Mouse (Mus musculus) lung, embryonic 14.5 days (tissue): Measurements from ENCODE around the gene Amz1. TPM values are rescaled to one million over a fixed set of nuclear protein-coding genes. Genes with fewer than 3 reads are reported as not detected.

Experiments used
- ATAC-seq: fragments of 200-750 bp; cut with Nextera tagmentation; 2 replicates; pipeline ENCODE4 v1.8.0; 2017; ENCODE audit warnings: mild to moderate bottlenecking, moderate TSS enrichment, moderate library complexity; ENCODE audit not compliant: insufficient read depth
- DNase-seq: peaks from one replicate; pipeline ENCODE4 v3.0.0-alpha.2; 2015
- H3K27ac ChIP-seq: fragments of 300-500 bp; sonication (generic); 2 replicates; pipeline ENCODE4 v1.5.1; 2014; ENCODE audit warnings: low read depth, mild to moderate bottlenecking, moderate library complexity
- H3K27me3 ChIP-seq: fragments of 300-500 bp; sonication (generic); 2 replicates; pipeline ENCODE4 v1.6.1; 2014; ENCODE audit warnings: low read length, control low read depth; ENCODE audit not compliant: insufficient read depth
- H3K36me3 ChIP-seq: fragments of 300-500 bp; sonication (generic); 2 replicates; pipeline ENCODE4 v1.6.1; 2014; ENCODE audit warnings: control low read depth; ENCODE audit not compliant: insufficient read depth
- H3K4me1 ChIP-seq: fragments of 300-500 bp; sonication (generic); 2 replicates; pipeline ENCODE4 v1.6.1; 2014; ENCODE audit warnings: antibody characterized with exemption, control low read depth; ENCODE audit not compliant: insufficient read depth
- H3K4me2 ChIP-seq: fragments of 300-500 bp; sonication (generic); 2 replicates; pipeline ENCODE4 v1.6.1; 2014; ENCODE audit warnings: mild to moderate bottlenecking
- H3K4me3 ChIP-seq: fragments of 300-500 bp; sonication (generic); 2 replicates; pipeline ENCODE4 v1.5.1; 2014; ENCODE audit warnings: low read depth, low read length
- H3K9ac ChIP-seq: fragments of 300-500 bp; sonication (generic); 2 replicates; pipeline ENCODE4 v1.6.1; 2014
- H3K9me3 ChIP-seq: fragments of 300-500 bp; sonication (generic); 2 replicates; pipeline ENCODE4 v1.6.1; 2016; ENCODE audit warnings: low read depth, low read length, control low read depth
- CTCF ChIP-seq: IDR thresholded peaks from 2 replicates; pipeline ENCODE4 v1.5.1; 2016; ENCODE audit warnings: antibody characterized with exemption, low read depth
- WGBS: fragments of 180-500 bp; shearing (Covaris S2); extraction: QIAGEN DNeasy Blood & Tissue Kit; methylation state at CpG from one replicate; pipeline ENCODE4 v1.1.7; 2014; 5-methylcytosine and 5-hydroxymethylcytosine counted together
- polyA plus RNA-seq: library from polyadenylated mRNA; unstranded; fragments of >200 nt; fragmentation: Nextera tagmentation; extraction: Ambion mirVana; gene quantifications from 2 replicates; pipeline ENCODE4 v1.2.1, GENCODE M21; 2014

Amz1 gene
- polyA plus RNA-seq, 1 experiment from 2014 or later: 0.99 TPM

DNA sequence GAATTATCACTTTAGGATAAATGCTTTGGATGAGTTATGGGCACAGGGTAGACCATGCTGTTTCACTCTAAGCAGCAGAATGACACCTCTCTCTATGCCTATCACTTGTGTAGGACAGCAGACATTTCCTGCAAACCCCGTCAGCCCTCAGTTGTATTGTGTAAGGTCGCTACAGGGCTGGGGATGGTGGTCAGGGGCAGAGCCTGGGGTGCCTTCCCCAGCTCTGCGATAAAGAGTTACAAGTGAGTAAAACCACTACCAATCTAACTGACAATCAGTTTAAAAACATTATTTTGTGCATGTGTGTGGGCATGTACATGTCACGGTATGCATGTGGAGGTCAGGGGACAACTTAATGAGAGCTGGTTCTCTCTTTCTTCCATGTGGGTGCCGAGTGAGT is 57.2 kb downstream of the Amz1 start:
- no peaks in the 10 kb centered on the region for H3K27me3 ChIP-seq
- no peak overlapping the region for H3K27ac ChIP-seq
- no peak overlapping the region for H3K4me2 ChIP-seq
- H3K4me1 ChIP-seq: no peaks in the 10 kb centered on the region
- WGBS: 84% methylated on average over 5 of the region's 5 CpGs
- no peaks in the 10 kb centered on the region for H3K9me3 ChIP-seq
- no peak overlapping the region for H3K4me3 ChIP-seq
- no peak for DNase-seq
- peaks cover 69% of the 10 kb centered on the region for H3K36me3 ChIP-seq
- no peak for TF ChIP-seq CTCF
- no peak for ATAC-seq
- no peak overlapping the region for H3K9ac ChIP-seq

DNA sequence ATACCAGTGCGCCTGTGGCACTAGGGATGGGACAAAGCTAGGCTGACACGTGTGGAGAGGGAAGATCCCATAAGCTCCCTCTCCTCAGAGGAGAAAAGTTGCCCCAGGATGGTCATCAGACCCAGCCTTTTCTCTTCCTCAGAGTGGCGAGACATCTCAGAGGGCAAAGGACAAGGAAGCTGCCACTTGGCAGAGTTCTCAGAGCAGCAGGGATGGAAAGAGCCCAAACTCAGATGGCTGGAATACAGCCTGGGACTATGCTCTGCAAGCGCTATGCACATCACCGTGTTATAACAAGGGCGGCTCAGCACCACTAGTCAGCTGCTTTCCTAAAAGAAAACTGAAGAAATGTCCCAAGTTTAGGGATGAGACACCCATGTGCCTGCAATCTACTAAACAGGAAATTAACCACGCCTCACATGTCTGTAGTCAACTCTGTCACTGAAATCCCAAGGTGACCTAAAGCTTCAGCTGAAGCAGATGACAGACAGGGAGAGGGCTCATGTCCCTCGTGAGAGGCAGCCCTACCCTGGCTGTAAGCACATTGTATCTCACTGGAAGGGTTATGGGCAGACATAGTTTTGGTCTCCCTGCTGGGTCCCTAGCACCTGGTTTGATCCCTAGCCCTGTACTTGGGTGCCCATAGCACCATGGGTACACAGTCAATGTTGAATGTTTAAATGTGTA is 58.1 kb downstream of the Amz1 start:
- ATAC-seq (no peak), DNase-seq (no peak)
- Histone ChIP-seq H3K9me3 (no peaks in the 10 kb centered on the region), H3K4me1 (peaks cover 3% of the 10 kb centered on the region; the same call in 1 of the 2 replicates), H3K4me3 (no peak overlapping the region), H3K9ac (no peak overlapping the region), H3K27ac (no peak overlapping the region), H3K4me2 (no peak overlapping the region), H3K27me3 (no peaks in the 10 kb centered on the region), H3K36me3 (peaks cover 75% of the 10 kb centered on the region)
- TF ChIP-seq CTCF: no peak
- 81% methylated on average over 8 of the region's 8 CpGs for WGBS

DNA sequence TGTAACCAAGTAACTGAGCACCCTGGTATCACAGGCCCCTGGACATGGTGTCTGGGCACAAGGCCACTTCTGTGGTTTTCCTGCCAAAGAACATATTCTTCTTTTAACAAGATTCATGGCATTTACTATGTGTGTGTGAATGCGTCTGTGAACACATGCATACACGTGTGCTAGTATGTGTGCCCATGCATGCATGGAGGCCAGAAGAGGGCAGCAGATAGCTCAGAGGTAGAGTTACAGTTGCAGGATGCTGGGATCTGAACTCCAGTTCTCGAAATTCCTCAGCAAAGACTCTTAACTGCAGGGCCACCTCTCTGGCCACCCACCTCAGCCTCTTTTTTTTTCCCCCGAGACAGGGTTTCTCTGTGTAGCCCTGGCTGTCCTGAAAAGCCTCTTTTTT is 59.6 kb downstream of the Amz1 start:
- Histone ChIP-seq H3K9me3 (no peaks in the 10 kb centered on the region), H3K27ac (no peak overlapping the region), H3K4me2 (no peak overlapping the region), H3K9ac (no peak overlapping the region), H3K27me3 (no peaks in the 10 kb centered on the region), H3K4me1 (peaks cover 4% of the 10 kb centered on the region; the same call in 1 of the 2 replicates), H3K36me3 (peaks cover 68% of the 10 kb centered on the region), H3K4me3 (no peak overlapping the region)
- no peak for DNase-seq
- no peak for ATAC-seq
- 88% methylated on average over 4 of the region's 4 CpGs for WGBS
- TF ChIP-seq CTCF: peak; percentile 12; the same call in 1 of the 2 replicates

DNA sequence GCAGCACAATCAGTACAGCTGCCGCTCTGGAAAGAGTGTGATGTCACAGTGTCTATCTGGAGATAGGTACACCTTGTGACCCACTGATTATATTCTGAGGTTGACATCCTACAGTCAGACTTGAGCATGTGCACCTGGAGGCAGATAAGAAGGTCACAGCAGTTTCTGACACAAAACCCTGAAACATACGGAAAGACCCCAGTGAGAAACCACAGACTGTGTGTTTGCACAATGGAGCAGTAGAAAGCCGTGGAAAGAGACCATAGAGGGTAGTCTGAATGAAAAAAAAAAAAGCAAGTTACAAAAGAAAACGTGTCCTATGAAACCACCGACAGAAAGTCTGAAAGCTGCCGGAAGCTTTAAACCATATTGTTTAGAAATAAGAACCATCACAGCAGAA is 60.4 kb downstream of the Amz1 start:
- H3K36me3 ChIP-seq: peaks cover 64% of the 10 kb centered on the region
- H3K27ac ChIP-seq: no peak overlapping the region
- no peak overlapping the region for H3K4me3 ChIP-seq
- H3K4me1 ChIP-seq: peaks cover 6% of the 10 kb centered on the region; the same call in 1 of the 2 replicates
- no peak overlapping the region for H3K4me2 ChIP-seq
- ATAC-seq: no peak
- 68% methylated on average over 6 of the region's 6 CpGs for WGBS
- H3K9ac ChIP-seq: no peak overlapping the region
- no peaks in the 10 kb centered on the region for H3K9me3 ChIP-seq
- H3K27me3 ChIP-seq: no peaks in the 10 kb centered on the region
- no peak for DNase-seq
- TF ChIP-seq CTCF: no peak

DNA sequence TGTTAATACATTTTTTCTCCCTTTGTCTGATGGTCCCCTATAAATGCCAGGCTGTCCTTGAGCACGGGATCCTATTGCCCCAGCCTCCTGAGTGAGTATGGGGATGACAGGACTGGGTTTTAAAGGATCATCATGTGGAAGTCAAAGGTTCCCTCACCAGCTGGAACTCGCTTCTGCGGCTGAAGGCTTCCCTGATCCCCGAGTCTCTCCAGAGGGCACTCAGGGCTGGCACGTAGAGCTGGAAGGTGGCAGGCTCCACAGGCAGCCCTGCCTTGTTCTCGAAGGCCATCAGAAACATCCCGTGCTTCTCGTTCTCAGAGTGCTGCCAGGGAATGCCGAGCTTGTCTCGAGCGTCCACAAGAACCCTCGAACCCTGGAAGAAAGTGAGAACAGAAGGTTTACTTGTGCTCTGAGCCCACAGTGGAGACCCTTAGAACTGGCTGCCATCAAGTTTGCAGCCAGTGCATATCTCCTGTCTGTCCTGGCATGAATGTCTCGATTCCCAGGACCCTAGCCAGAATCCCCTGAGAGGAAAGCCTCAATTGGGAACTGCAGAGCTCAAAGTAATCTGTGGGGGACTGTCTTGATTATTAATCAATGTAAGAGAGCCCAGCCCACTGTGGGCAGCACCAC is 61.4 kb downstream of the Amz1 start:
- Histone ChIP-seq H3K4me3 (no peak overlapping the region), H3K4me2 (no peak overlapping the region), H3K9ac (no peak overlapping the region), H3K4me1 (peaks cover 9% of the 10 kb centered on the region; the same call in 1 of the 2 replicates), H3K27ac (0 out of 2 replicates have a peak overlapping the region, but pooled peaks have one; percentile 18), H3K36me3 (peaks cover 63% of the 10 kb centered on the region), H3K9me3 (no peaks in the 10 kb centered on the region), H3K27me3 (no peaks in the 10 kb centered on the region)
- no peak for ATAC-seq
- no peak for DNase-seq
- TF ChIP-seq CTCF: no peak
- WGBS: 77% methylated on average over 13 of the region's 13 CpGs

DNA sequence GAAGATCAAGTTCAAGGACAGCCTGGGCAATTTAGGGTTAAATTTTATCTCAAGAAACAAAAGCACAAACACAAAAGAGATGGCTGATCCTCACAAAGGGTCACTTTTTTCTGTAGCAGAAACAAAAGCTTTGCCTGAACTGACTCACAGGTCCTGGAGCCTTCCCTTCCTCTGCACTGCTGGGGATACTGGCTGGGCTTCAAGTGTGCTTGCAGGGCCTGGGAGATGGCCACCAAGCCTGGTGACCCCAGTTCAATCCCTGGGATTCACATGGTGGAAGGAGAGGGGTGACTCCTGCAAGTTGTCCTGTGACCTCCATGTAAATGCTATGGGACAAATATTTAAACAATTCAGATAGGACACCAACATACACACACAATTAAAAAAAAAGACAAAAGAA is 65.6 kb downstream of the Amz1 start:
- H3K27me3 ChIP-seq: no peaks in the 10 kb centered on the region
- ATAC-seq: no peak
- H3K4me3 ChIP-seq: no peak overlapping the region
- no peaks in the 10 kb centered on the region for H3K9me3 ChIP-seq
- no peak for DNase-seq
- H3K9ac ChIP-seq: no peak overlapping the region
- no peak overlapping the region for H3K4me2 ChIP-seq
- H3K4me1 ChIP-seq: peaks cover 41% of the 10 kb centered on the region
- no peak for TF ChIP-seq CTCF
- peak overlapping the region; percentile 64; the same call in 1 of the 2 replicates for H3K27ac ChIP-seq
- peaks cover 21% of the 10 kb centered on the region for H3K36me3 ChIP-seq

DNA sequence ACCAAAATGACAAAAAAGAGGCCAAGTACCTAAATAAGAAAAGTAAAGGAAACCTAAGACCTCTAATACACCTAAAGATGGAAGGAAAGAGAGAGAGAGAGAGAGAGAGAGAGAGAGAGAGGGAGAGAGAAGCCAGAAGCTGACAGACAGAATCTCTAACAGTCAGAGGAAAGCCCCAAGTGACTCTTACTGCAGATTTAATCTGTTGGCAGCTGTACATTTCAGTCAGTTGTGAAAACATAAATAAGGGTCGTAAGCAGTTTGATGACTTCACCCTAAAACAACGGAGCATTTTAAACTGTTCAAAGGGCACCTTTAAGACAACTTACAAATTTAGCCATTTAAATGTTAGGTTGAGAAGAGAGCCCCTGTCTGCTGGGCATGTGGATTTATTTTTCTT is 66.5 kb downstream of the Amz1 start:
- peak; percentile 49 for DNase-seq
- H3K9me3 ChIP-seq: no peaks in the 10 kb centered on the region
- H3K4me1 ChIP-seq: peaks cover 47% of the 10 kb centered on the region
- WGBS: 40% methylated on average over 2 of the region's 2 CpGs
- no peak for ATAC-seq
- no peak for TF ChIP-seq CTCF
- no peak overlapping the region for H3K9ac ChIP-seq
- H3K36me3 ChIP-seq: peaks cover 13% of the 10 kb centered on the region
- H3K4me3 ChIP-seq: no peak overlapping the region
- H3K4me2 ChIP-seq: no peak overlapping the region
- H3K27me3 ChIP-seq: no peaks in the 10 kb centered on the region
- peak overlapping the region; percentile 95 for H3K27ac ChIP-seq
